ENCODE assay signal across 13 mouse cellular contexts in genomic region chr13:44037774-44038294, GRCm38 (mm10).
"Had no signal": no experiment of that assay in that cellular context is flagged by ENCODE, and none has a peak within 500 bp of the region (broad histone marks: within the 10 kb centered on the region; RNA-seq: fewer than 3 reads in every experiment).

No protein-coding gene starts in this region.

- H3K4me3 ChIP-seq: left cerebral cortex, adult 2 months; liver, embryonic 13.5 days; stomach, embryonic 15.5 days had no signal

- H3K4me2 ChIP-seq: liver, embryonic 13.5 days; midbrain, embryonic 11.5 days; stomach, embryonic 15.5 days had no signal

- H3K36me3 ChIP-seq: liver, embryonic 13.5 days; stomach, embryonic 15.5 days had no signal

- H3K4me1 ChIP-seq: liver, embryonic 13.5 days; stomach, embryonic 15.5 days had no signal

- H3K27me3 ChIP-seq: liver, embryonic 13.5 days; stomach, embryonic 15.5 days had no signal

- H3K9ac ChIP-seq: liver, embryonic 13.5 days; stomach, embryonic 15.5 days had no signal

- H3K9me3 ChIP-seq: liver, embryonic 13.5 days; stomach, embryonic 15.5 days had no signal

- DNase-seq: kidney, adult 18-20 months; kidney, postnatal 25 days; layer of hippocampus, postnatal 36 days; liver, embryonic 13.5 days; lung, adult 2 months; lung, postnatal 14 days; midbrain, embryonic 14.5 days; right cerebral cortex, postnatal 25 days; spleen, adult 18-20 months; thymus, postnatal 36 days had no signal

- H3K27ac ChIP-seq: left cerebral cortex, adult 2 months; liver, embryonic 13.5 days; stomach, embryonic 15.5 days had no signal
